Mouse (Mus musculus): ENCODE data around the gene Bub3. TPM values are rescaled to one million over a fixed set of nuclear protein-coding genes. Genes with fewer than 3 reads are reported as not detected.

Gene Bub3
- polyA plus RNA-seq, 1 experiment from 2014 or later: 144 TPM

- no peaks in the 10 kb centered on the region for H3K36me3 ChIP-seq (ENCODE audit: control insufficient read depth, insufficient read depth)
- no peak overlapping the region for H3K4me3 ChIP-seq (ENCODE audit: low read length)
- H3K4me1 ChIP-seq (ENCODE audit: control insufficient read depth, insufficient read depth, low read length): no peaks in the 10 kb centered on the region
- no peak overlapping the region for H3K4me2 ChIP-seq (ENCODE audit: low read depth, low read length)
- no peaks in the 10 kb centered on the region for H3K9me3 ChIP-seq (replicated peaks; ENCODE audit: control insufficient read depth, low read length)
- no peaks in the 10 kb centered on the region for H3K27me3 ChIP-seq (ENCODE audit: control insufficient read depth, insufficient read depth, low read length)
- H3K27ac ChIP-seq (ENCODE audit: low read length): no peak overlapping the region
- no peak overlapping the region for H3K9ac ChIP-seq (ENCODE audit: low read length)
- ATAC-seq (replicated peaks; ENCODE audit: extremely low read depth, insufficient read depth, low FRiP score): no peak
- WGBS: 85% methylated on average over 5 of the region's 5 CpGs
Measured at GRCm38 (mm10) chr7:131585551-131585950, 25.5 kb downstream of the Bub3 start.

DNA sequence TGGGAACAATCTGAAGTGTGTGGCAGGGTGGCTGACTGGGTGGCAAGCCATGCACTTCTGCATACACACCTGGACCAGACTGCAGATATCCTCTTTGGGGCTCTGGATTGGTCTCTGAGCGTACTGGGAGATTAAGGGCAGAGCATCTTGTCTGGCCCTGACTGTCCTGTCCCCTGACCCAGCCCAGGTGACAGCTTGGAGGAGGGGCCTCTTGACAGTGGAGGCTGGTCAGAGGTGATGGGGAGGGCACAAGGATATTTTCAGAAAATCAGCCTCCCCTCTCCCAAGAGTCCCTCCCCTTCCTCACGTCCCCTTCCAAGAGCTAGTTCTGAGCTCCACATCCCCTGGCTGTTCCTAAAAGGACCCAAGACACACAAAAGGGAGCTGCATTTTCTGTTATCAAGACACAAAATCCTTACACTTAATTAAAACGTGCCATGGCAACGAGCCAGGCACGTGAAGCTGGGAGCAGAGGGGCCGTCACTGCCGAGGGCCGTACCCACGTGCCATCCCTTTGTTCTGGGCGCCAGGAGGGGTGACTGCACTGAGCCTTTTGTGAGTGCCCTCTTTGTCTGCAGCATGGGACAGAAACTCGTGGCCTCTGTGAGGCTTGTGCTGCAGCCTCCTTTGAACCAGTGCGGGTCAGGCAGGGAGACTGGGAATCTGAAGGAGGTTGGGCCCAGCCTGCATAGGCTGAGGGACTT, 37.9 kb downstream of the Bub3 start:
- no peak overlapping the region for H3K4me3 ChIP-seq (ENCODE audit: low read length)
- no peak for ATAC-seq (replicated peaks; ENCODE audit: extremely low read depth, insufficient read depth, low FRiP score)
- H3K27me3 ChIP-seq (ENCODE audit: control insufficient read depth, insufficient read depth, low read length): no peaks in the 10 kb centered on the region
- H3K4me2 ChIP-seq (ENCODE audit: low read depth, low read length): no peak overlapping the region
- 0 out of 2 replicates have a peak, but pooled peaks cover 3% of the 10 kb centered on the region for H3K4me1 ChIP-seq (ENCODE audit: control insufficient read depth, insufficient read depth, low read length)
- H3K9ac ChIP-seq (ENCODE audit: low read length): no peak overlapping the region
- no peaks in the 10 kb centered on the region for H3K9me3 ChIP-seq (replicated peaks; ENCODE audit: control insufficient read depth, low read length)
- H3K36me3 ChIP-seq (ENCODE audit: control insufficient read depth, insufficient read depth): no peaks in the 10 kb centered on the region
- H3K27ac ChIP-seq (ENCODE audit: low read length): no peak overlapping the region
- WGBS: 21% methylated on average over 12 of the region's 12 CpGs

DNA sequence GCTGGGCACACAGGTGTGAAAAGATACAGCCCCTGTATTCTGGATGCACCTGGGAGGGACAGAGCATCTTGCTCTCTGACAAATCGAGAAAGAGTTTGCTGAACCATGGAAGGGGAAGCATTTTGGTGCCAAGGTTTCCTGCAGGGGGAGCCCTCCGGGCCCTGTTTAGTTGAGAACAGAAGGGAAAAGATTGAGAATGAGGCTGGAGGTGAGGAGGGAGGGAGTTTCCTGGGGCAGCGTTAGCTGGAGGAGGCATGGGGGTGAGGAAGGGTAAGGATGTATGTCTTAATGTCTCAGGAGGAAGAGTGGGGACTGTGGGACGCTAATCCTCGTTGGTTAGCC, 38.4 kb downstream of the Bub3 start:
- Histone ChIP-seq H3K9me3 (replicated peaks; ENCODE audit: control insufficient read depth, low read length) (no peaks in the 10 kb centered on the region), H3K36me3 (ENCODE audit: control insufficient read depth, insufficient read depth) (no peaks in the 10 kb centered on the region), H3K27me3 (ENCODE audit: control insufficient read depth, insufficient read depth, low read length) (no peaks in the 10 kb centered on the region), H3K4me3 (ENCODE audit: low read length) (no peak overlapping the region), H3K9ac (ENCODE audit: low read length) (no peak overlapping the region), H3K27ac (ENCODE audit: low read length) (no peak overlapping the region), H3K4me2 (ENCODE audit: low read depth, low read length) (no peak overlapping the region), H3K4me1 (ENCODE audit: control insufficient read depth, insufficient read depth, low read length) (0 out of 2 replicates have a peak, but pooled peaks cover 3% of the 10 kb centered on the region)
- WGBS: 10% methylated on average over 5 of the region's 5 CpGs
- ATAC-seq (replicated peaks; ENCODE audit: extremely low read depth, insufficient read depth, low FRiP score): no peak

- H3K9ac ChIP-seq (ENCODE audit: low read length): no peak overlapping the region
- H3K36me3 ChIP-seq (ENCODE audit: control insufficient read depth, insufficient read depth): no peaks in the 10 kb centered on the region
- no peak overlapping the region for H3K27ac ChIP-seq (ENCODE audit: low read length)
- no peak overlapping the region for H3K4me2 ChIP-seq (ENCODE audit: low read depth, low read length)
- 0 out of 2 replicates have a peak, but pooled peaks cover 3% of the 10 kb centered on the region for H3K4me1 ChIP-seq (ENCODE audit: control insufficient read depth, insufficient read depth, low read length)
- no peaks in the 10 kb centered on the region for H3K9me3 ChIP-seq (replicated peaks; ENCODE audit: control insufficient read depth, low read length)
- ATAC-seq (replicated peaks; ENCODE audit: extremely low read depth, insufficient read depth, low FRiP score): no peak
- H3K27me3 ChIP-seq (ENCODE audit: control insufficient read depth, insufficient read depth, low read length): no peaks in the 10 kb centered on the region
- WGBS: 86% methylated on average over 7 of the region's 7 CpGs
- no peak overlapping the region for H3K4me3 ChIP-seq (ENCODE audit: low read length)
Measured at GRCm38 (mm10) chr7:131602106-131602505, 42.1 kb downstream of the Bub3 start.

DNA sequence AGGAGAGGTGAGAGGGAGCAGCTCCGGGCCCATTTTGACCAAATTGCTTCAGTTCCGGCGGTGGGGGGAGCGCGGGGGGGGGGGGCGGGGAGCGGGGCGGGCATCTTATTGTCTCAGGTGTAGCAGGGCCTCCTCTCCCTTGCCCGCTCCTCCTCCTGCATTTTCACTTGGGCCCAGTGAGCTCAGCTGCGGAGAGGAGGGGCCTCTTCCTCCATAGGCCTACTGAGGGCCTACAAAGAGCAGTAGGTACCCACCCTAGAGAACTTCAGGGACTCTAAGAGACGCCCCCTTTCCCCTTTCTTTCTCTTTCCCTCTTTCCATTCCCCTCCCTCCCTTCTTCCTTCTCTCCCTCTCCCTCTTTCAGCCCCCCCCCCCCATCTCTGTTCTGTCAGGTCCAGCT, 43.2 kb downstream of the Bub3 start:
- H3K4me3 ChIP-seq (ENCODE audit: low read length): no peak overlapping the region
- H3K27ac ChIP-seq (ENCODE audit: low read length): no peak overlapping the region
- H3K27me3 ChIP-seq (ENCODE audit: control insufficient read depth, insufficient read depth, low read length): no peaks in the 10 kb centered on the region
- H3K36me3 ChIP-seq (ENCODE audit: control insufficient read depth, insufficient read depth): no peaks in the 10 kb centered on the region
- no peaks in the 10 kb centered on the region for H3K9me3 ChIP-seq (replicated peaks; ENCODE audit: control insufficient read depth, low read length)
- no peak for ATAC-seq (replicated peaks; ENCODE audit: extremely low read depth, insufficient read depth, low FRiP score)
- H3K9ac ChIP-seq (ENCODE audit: low read length): no peak overlapping the region
- H3K4me2 ChIP-seq (ENCODE audit: low read depth, low read length): no peak overlapping the region
- peaks cover 5% of the 10 kb centered on the region for H3K4me1 ChIP-seq (ENCODE audit: control insufficient read depth, insufficient read depth, low read length)
- WGBS: 25% methylated on average over 7 of the region's 11 CpGs

- no peak overlapping the region for H3K27ac ChIP-seq (ENCODE audit: low read length)
- no peak overlapping the region for H3K4me3 ChIP-seq (ENCODE audit: low read length)
- no peaks in the 10 kb centered on the region for H3K9me3 ChIP-seq (replicated peaks; ENCODE audit: control insufficient read depth, low read length)
- peaks cover 6% of the 10 kb centered on the region for H3K4me1 ChIP-seq (ENCODE audit: control insufficient read depth, insufficient read depth, low read length)
- H3K4me2 ChIP-seq (ENCODE audit: low read depth, low read length): no peak overlapping the region
- no peaks in the 10 kb centered on the region for H3K27me3 ChIP-seq (ENCODE audit: control insufficient read depth, insufficient read depth, low read length)
- ATAC-seq (replicated peaks; ENCODE audit: extremely low read depth, insufficient read depth, low FRiP score): no peak
- 84% methylated on average over 10 of the region's 10 CpGs for WGBS
- no peak overlapping the region for H3K9ac ChIP-seq (ENCODE audit: low read length)
- no peaks in the 10 kb centered on the region for H3K36me3 ChIP-seq (ENCODE audit: control insufficient read depth, insufficient read depth)
Measured at GRCm38 (mm10) chr7:131604946-131605345, 44.9 kb downstream of the Bub3 start.

DNA sequence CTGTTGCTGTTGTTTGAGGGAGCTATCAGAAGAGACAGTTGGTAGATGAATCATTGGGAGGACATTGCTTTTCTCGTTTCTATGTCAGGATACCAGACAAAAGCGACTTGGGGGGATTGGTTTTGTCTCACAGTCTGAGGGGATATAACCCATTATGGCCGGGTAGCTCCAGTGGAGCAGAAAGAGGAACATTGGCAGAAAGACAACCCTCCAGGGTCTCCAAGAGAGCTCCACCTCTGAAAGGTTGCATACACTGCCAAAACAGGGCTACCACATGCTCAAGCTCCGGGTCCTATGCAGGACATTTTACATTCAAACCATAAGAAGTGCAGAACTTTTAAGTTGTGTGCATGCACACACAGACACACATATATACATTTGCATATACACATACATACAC, 45.5 kb downstream of the Bub3 start:
- Histone ChIP-seq H3K4me2 (ENCODE audit: low read depth, low read length) (no peak overlapping the region), H3K27ac (ENCODE audit: low read length) (no peak overlapping the region), H3K4me1 (ENCODE audit: control insufficient read depth, insufficient read depth, low read length) (peaks cover 6% of the 10 kb centered on the region), H3K4me3 (ENCODE audit: low read length) (no peak overlapping the region), H3K9ac (ENCODE audit: low read length) (no peak overlapping the region), H3K9me3 (replicated peaks; ENCODE audit: control insufficient read depth, low read length) (no peaks in the 10 kb centered on the region), H3K27me3 (ENCODE audit: control insufficient read depth, insufficient read depth, low read length) (no peaks in the 10 kb centered on the region), H3K36me3 (ENCODE audit: control insufficient read depth, insufficient read depth) (no peaks in the 10 kb centered on the region)
- no peak for ATAC-seq (replicated peaks; ENCODE audit: extremely low read depth, insufficient read depth, low FRiP score)
- WGBS: 57% methylated on average over 4 of the region's 4 CpGs

DNA sequence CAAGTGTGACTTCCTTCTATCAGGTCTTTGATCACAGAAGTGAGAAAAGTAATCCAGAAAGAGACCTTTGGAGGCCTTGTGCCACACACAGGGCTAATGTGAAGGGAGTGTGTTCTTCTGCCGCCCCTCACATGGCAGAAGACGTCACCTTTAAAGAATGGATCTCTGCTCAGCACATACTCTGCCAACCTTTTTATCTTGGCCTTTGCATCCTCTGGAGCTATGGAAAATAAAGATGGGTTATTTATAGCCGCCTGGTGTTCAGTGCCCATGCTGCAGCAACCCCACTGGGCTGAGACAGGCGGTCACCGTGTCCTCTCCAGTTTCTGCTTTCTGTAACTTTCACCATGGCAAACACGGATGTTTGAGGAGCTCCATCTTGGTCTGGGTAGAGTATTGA, 48.0 kb downstream of the Bub3 start:
- H3K9me3 ChIP-seq (replicated peaks; ENCODE audit: control insufficient read depth, low read length): no peaks in the 10 kb centered on the region
- no peak overlapping the region for H3K4me2 ChIP-seq (ENCODE audit: low read depth, low read length)
- H3K36me3 ChIP-seq (ENCODE audit: control insufficient read depth, insufficient read depth): no peaks in the 10 kb centered on the region
- peak overlapping the region; percentile 35; the same call in 1 of the 2 replicates for H3K27ac ChIP-seq (ENCODE audit: low read length)
- H3K4me3 ChIP-seq (ENCODE audit: low read length): no peak overlapping the region
- H3K4me1 ChIP-seq (ENCODE audit: control insufficient read depth, insufficient read depth, low read length): peaks cover 6% of the 10 kb centered on the region
- peak; percentile 75; the same call in 1 of the 2 replicates for ATAC-seq (replicated peaks; ENCODE audit: extremely low read depth, insufficient read depth, low FRiP score)
- WGBS: 52% methylated on average over 6 of the region's 6 CpGs
- no peaks in the 10 kb centered on the region for H3K27me3 ChIP-seq (ENCODE audit: control insufficient read depth, insufficient read depth, low read length)
- H3K9ac ChIP-seq (ENCODE audit: low read length): no peak overlapping the region

DNA sequence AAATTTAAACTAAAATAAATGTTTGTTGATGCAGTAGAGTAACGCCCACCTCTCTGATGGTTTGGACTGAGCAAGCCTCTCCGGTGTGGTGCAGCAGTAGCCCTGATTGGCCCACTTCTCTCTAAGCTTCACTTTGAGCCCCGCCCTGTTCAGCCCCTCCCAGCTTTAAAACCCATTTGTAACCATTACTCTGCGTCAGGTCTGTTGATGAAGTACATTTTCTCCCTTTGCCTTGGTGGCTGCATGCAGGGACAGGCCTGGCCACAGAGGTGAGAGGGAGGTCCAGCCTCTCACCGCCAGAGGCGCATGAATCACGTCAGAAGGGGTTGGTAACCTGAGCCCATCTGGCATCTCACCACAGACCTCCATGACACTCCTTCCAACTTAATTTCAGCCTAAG, 49.7 kb downstream of the Bub3 start:
- no peak for ATAC-seq (replicated peaks; ENCODE audit: extremely low read depth, insufficient read depth, low FRiP score)
- peaks cover 6% of the 10 kb centered on the region for H3K4me1 ChIP-seq (ENCODE audit: control insufficient read depth, insufficient read depth, low read length)
- no peaks in the 10 kb centered on the region for H3K9me3 ChIP-seq (replicated peaks; ENCODE audit: control insufficient read depth, low read length)
- 41% methylated on average over 7 of the region's 7 CpGs for WGBS
- no peaks in the 10 kb centered on the region for H3K27me3 ChIP-seq (ENCODE audit: control insufficient read depth, insufficient read depth, low read length)
- H3K9ac ChIP-seq (ENCODE audit: low read length): no peak overlapping the region
- no peaks in the 10 kb centered on the region for H3K36me3 ChIP-seq (ENCODE audit: control insufficient read depth, insufficient read depth)
- no peak overlapping the region for H3K4me3 ChIP-seq (ENCODE audit: low read length)
- H3K27ac ChIP-seq (ENCODE audit: low read length): no peak overlapping the region
- no peak overlapping the region for H3K4me2 ChIP-seq (ENCODE audit: low read depth, low read length)

Measured in heart, embryonic 16.5 days (tissue).